Mouse (Mus musculus): Measurements from ENCODE around the gene Lbhd2. TPM values are rescaled to one million over a fixed set of nuclear protein-coding genes. Genes with fewer than 3 reads are reported as not detected.

Lbhd2 gene
- not detected for polyA plus RNA-seq (2014; fragmentation: Illumina TruSeq; extraction: RNeasy Lipid Tissue Mini Kit (QIAGEN cat#74804); ENCODE audit: low read depth, low replicate concordance)

DNA sequence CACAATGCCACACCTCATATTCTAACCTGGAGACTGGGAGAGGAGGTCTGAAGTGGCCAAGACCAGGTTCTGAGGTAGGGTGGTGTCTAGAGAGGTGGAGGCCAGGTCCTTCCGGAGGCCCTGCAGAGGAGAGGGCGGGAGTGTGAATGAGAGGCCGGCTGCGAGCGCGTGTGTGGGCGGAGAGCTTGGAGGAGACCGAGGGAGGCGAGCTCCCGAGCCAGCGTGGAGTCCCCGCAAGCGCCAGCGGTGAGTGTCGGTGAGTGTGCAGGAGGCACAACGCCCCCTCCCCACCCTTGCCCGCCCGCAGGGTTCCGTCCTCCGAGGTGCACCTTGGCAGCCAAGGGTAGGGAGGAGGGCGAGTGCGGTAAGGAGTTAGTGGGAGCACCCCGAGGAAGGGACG lies at the start of gene Lbhd2:
Gene Lbhd2, plus strand, starts transcription at position 188 of the 400 bp plus-strand sequence.

GRCm38 (mm10) chr12:111377376-111377973 lies 29.1 kb upstream of the Lbhd2 start, which contains the start of gene Cdc42bpb:
TSS of gene Cdc42bpb (minus strand) at chr12:111377718.

GRCm38 (mm10) chr12:111416921-111417779 lies 10.5 kb downstream of the Lbhd2 start, which contains the start of gene Exoc3l4:
TSS of gene Exoc3l4 (plus strand) at chr12:111417017.

GRCm38 (mm10) chr12:111442309-111443010 lies 35.9 kb downstream of the Lbhd2 start, which contains the start of gene Tnfaip2:
TSS of gene Tnfaip2 (plus strand) at chr12:111442469.

Other genes starting within 250 kb of the Lbhd2 start
- gene Traf3, start 240.4 kb upstream of the Lbhd2 start, polyA plus RNA-seq (2014; fragmentation: Illumina TruSeq; extraction: RNeasy Lipid Tissue Mini Kit (QIAGEN cat#74804); ENCODE audit: low read depth, low replicate concordance) = 1.2 TPM
- gene 4930595D18Rik, start 222.3 kb upstream of the Lbhd2 start, polyA plus RNA-seq (2014; fragmentation: Illumina TruSeq; extraction: RNeasy Lipid Tissue Mini Kit (QIAGEN cat#74804); ENCODE audit: low read depth, low replicate concordance) = 0.76 TPM
- gene Amn, start 135.7 kb upstream of the Lbhd2 start, polyA plus RNA-seq (2014; fragmentation: Illumina TruSeq; extraction: RNeasy Lipid Tissue Mini Kit (QIAGEN cat#74804); ENCODE audit: low read depth, low replicate concordance) = not detected
- 3.5 TPM for gene Cdc42bpb, start 29.1 kb upstream of the Lbhd2 start, polyA plus RNA-seq (2014; fragmentation: Illumina TruSeq; extraction: RNeasy Lipid Tissue Mini Kit (QIAGEN cat#74804); ENCODE audit: low read depth, low replicate concordance)
- gene Exoc3l4, start 10.2 kb downstream of the Lbhd2 start, polyA plus RNA-seq (2014; fragmentation: Illumina TruSeq; extraction: RNeasy Lipid Tissue Mini Kit (QIAGEN cat#74804); ENCODE audit: low read depth, low replicate concordance) = 0.07 TPM
- gene Tnfaip2, start 35.7 kb downstream of the Lbhd2 start, polyA plus RNA-seq (2014; fragmentation: Illumina TruSeq; extraction: RNeasy Lipid Tissue Mini Kit (QIAGEN cat#74804); ENCODE audit: low read depth, low replicate concordance) = 10.3 TPM
- 0.87 TPM for gene Gm266, start 79.0 kb downstream of the Lbhd2 start, polyA plus RNA-seq (2014; fragmentation: Illumina TruSeq; extraction: RNeasy Lipid Tissue Mini Kit (QIAGEN cat#74804); ENCODE audit: low read depth, low replicate concordance)
- gene Eif5, start 131.2 kb downstream of the Lbhd2 start, polyA plus RNA-seq (2014; fragmentation: Illumina TruSeq; extraction: RNeasy Lipid Tissue Mini Kit (QIAGEN cat#74804); ENCODE audit: low read depth, low replicate concordance) = 1,310 TPM
- 92.5 TPM for gene Mark3, start 167.7 kb downstream of the Lbhd2 start, polyA plus RNA-seq (2014; fragmentation: Illumina TruSeq; extraction: RNeasy Lipid Tissue Mini Kit (QIAGEN cat#74804); ENCODE audit: low read depth, low replicate concordance)